Mouse (Mus musculus) bone marrow, adult 2 months (tissue): Measurements from ENCODE around the gene Nebl.

ENCODE experiments used
- CTCF ChIP-seq: fragments of 200-500 bp; IDR thresholded peaks from 2 replicates; pipeline ENCODE4 v1.5.1; 2011; ENCODE audit warnings: low read length, control low read depth; ENCODE audit not compliant: control insufficient read depth, insufficient read depth
- POLR2A ChIP-seq: fragments of 200-500 bp; IDR thresholded peaks from 2 replicates; pipeline ENCODE4 v1.6.1; 2011; ENCODE audit warnings: low read depth, mild to moderate bottlenecking, control low read depth, low read length, borderline replicate concordance; ENCODE audit not compliant: control insufficient read depth

GRCm38 (mm10) chr2:17640861-17641260 is 90.4 kb downstream of the Nebl start:
- TF ChIP-seq CTCF (no peak), POLR2A (no peak)
